In genomic region chr4:97465517-97465916, GRCm38 (mm10) we compare ENCODE assay signal across 19 mouse cellular contexts.
A peak's percentile ranks its signal among the peaks of the same experiment; 100 is the strongest.
DNase-seq lines count a peak whose midpoint lies in the region; ATAC-seq and TF ChIP-seq lines count a peak whose summit lies in the region.
"Had no signal": no experiment of that assay in that cellular context is flagged by ENCODE, and none has a peak within 500 bp of the region (broad histone marks: within the 10 kb centered on the region; RNA-seq: fewer than 3 reads in every experiment).

No protein-coding gene starts in this region.

- intact Hi-C loops in heart, postnatal 36 days (cut with DNase I): no loop called here

- no peak overlapping the region for H3K4me2 ChIP-seq in hindbrain, embryonic 12.5 days (replicated peaks)
- no peak overlapping the region for H3K4me2 ChIP-seq in hindbrain, postnatal 0 days (ENCODE audit: low read depth, low read length)
- H3K4me2 ChIP-seq in neural tube, embryonic 12.5 days (replicated peaks): no peak overlapping the region
- H3K4me2 ChIP-seq in intestine, postnatal 0 days (replicated peaks; ENCODE audit: low read depth): 0 out of 2 replicates have a peak overlapping the region, but pooled peaks have one; percentile 21
- H3K4me2 ChIP-seq: heart, embryonic 12.5 days; liver, embryonic 12.5 days had no signal

- ATAC-seq in hindbrain, embryonic 12.5 days (ENCODE audit: low FRiP score): peak; percentile 46
- no peak for ATAC-seq in hindbrain, postnatal 0 days
- ATAC-seq in neural tube, embryonic 12.5 days (ENCODE audit: low FRiP score, low read depth): peak; percentile 7
- ATAC-seq in intestine, postnatal 0 days: no peak
- ATAC-seq: liver, embryonic 12.5 days had no signal

- no peaks in the 10 kb centered on the region for H3K9me3 ChIP-seq in hindbrain, embryonic 12.5 days (replicated peaks)
- no peaks in the 10 kb centered on the region for H3K9me3 ChIP-seq in hindbrain, postnatal 0 days (ENCODE audit: low read length)
- no peaks in the 10 kb centered on the region for H3K9me3 ChIP-seq in neural tube, embryonic 12.5 days
- H3K9me3 ChIP-seq in intestine, postnatal 0 days (ENCODE audit: control insufficient read depth): no peaks in the 10 kb centered on the region
- H3K9me3 ChIP-seq: heart, embryonic 12.5 days; liver, embryonic 12.5 days had no signal

- H3K4me1 ChIP-seq in hindbrain, embryonic 12.5 days: peaks cover 9% of the 10 kb centered on the region
- H3K4me1 ChIP-seq in hindbrain, postnatal 0 days (ENCODE audit: insufficient read depth, low read length): 0 out of 2 replicates have a peak, but pooled peaks cover 3% of the 10 kb centered on the region
- peaks cover 7% of the 10 kb centered on the region for H3K4me1 ChIP-seq in neural tube, embryonic 12.5 days
- no peaks in the 10 kb centered on the region for H3K4me1 ChIP-seq in intestine, postnatal 0 days (replicated peaks; ENCODE audit: control insufficient read depth, insufficient read depth, low read length)
- H3K4me1 ChIP-seq: heart, embryonic 12.5 days; liver, embryonic 12.5 days had no signal

- H3K36me3 ChIP-seq in hindbrain, embryonic 12.5 days: no peaks in the 10 kb centered on the region
- no peaks in the 10 kb centered on the region for H3K36me3 ChIP-seq in hindbrain, postnatal 0 days (ENCODE audit: insufficient read depth, low read length)
- no peaks in the 10 kb centered on the region for H3K36me3 ChIP-seq in neural tube, embryonic 12.5 days
- no peaks in the 10 kb centered on the region for H3K36me3 ChIP-seq in intestine, postnatal 0 days (ENCODE audit: control insufficient read depth, insufficient read depth)
- H3K36me3 ChIP-seq: heart, embryonic 12.5 days; liver, embryonic 12.5 days had no signal

- DNase-seq in hindbrain, postnatal 0 days (ENCODE audit: low spot score): no peak
- DNase-seq in neural tube, embryonic 10.5 days (ENCODE audit: extremely low spot score, low spot score): no peak
- no peak for DNase-seq in heart, postnatal 36 days
- no peak for DNase-seq in cerebellum, adult 9-11 months
- DNase-seq: adrenal gland, postnatal 25 days; cerebellum, adult 11-12 months; cerebellum, postnatal 25 days; heart, postnatal 14 days; kidney, adult 11 months; lung, adult 2 months; spleen, adult 18-20 months; thymus, adult 18-20 months had no signal

- H3K27ac ChIP-seq in hindbrain, embryonic 12.5 days: peak overlapping the region; percentile 67
- no peak overlapping the region for H3K27ac ChIP-seq in hindbrain, postnatal 0 days
- no peak overlapping the region for H3K27ac ChIP-seq in neural tube, embryonic 12.5 days
- peak overlapping the region; percentile 4; the same call in 1 of the 2 replicates for H3K27ac ChIP-seq in intestine, postnatal 0 days (ENCODE audit: low read depth, low read length)
- H3K27ac ChIP-seq: kidney, postnatal 0 days; layer of hippocampus, adult 2 months; liver, embryonic 12.5 days had no signal

- no peak overlapping the region for H3K9ac ChIP-seq in hindbrain, embryonic 12.5 days
- no peak overlapping the region for H3K9ac ChIP-seq in hindbrain, postnatal 0 days (replicated peaks; ENCODE audit: low read length)
- H3K9ac ChIP-seq in neural tube, embryonic 12.5 days: no peak overlapping the region
- H3K9ac ChIP-seq in intestine, postnatal 0 days (ENCODE audit: low read depth, low read length): no peak overlapping the region
- H3K9ac ChIP-seq: heart, embryonic 12.5 days; liver, embryonic 12.5 days had no signal

- H3K27me3 ChIP-seq in hindbrain, embryonic 12.5 days: no peaks in the 10 kb centered on the region
- no peaks in the 10 kb centered on the region for H3K27me3 ChIP-seq in hindbrain, postnatal 0 days (ENCODE audit: insufficient read depth, low read length)
- no peaks in the 10 kb centered on the region for H3K27me3 ChIP-seq in neural tube, embryonic 12.5 days (replicated peaks)
- H3K27me3 ChIP-seq in intestine, postnatal 0 days (replicated peaks; ENCODE audit: control insufficient read depth, insufficient read depth, low read length): no peaks in the 10 kb centered on the region
- H3K27me3 ChIP-seq: heart, embryonic 12.5 days; liver, embryonic 12.5 days had no signal

- no peak for TF ChIP-seq CTCF in hindbrain, postnatal 0 days (IDR thresholded peaks at IDR 0.05; ENCODE audit: low read depth)
- no peak; the same call in 1 of the 2 replicates for TF ChIP-seq CTCF in intestine, postnatal 0 days (IDR thresholded peaks at IDR 0.05; ENCODE audit: low read depth)

- no peak overlapping the region for H3K4me3 ChIP-seq in hindbrain, embryonic 12.5 days
- H3K4me3 ChIP-seq in hindbrain, postnatal 0 days (ENCODE audit: low read length): no peak overlapping the region
- no peak overlapping the region for H3K4me3 ChIP-seq in neural tube, embryonic 12.5 days
- no peak overlapping the region for H3K4me3 ChIP-seq in intestine, postnatal 0 days (ENCODE audit: low read depth, low read length)
- H3K4me3 ChIP-seq: heart, embryonic 12.5 days; layer of hippocampus, adult 2 months; liver, embryonic 12.5 days had no signal

Comparison
In these comparisons a context has a peak if more than half of its experiments do, and no peak if none do; other contexts are left out.
1. ATAC-seq: peak in hindbrain, embryonic 12.5 days (single experiment) and neural tube, embryonic 12.5 days (single experiment); none in hindbrain, postnatal 0 days (single experiment) and intestine, postnatal 0 days (single experiment).
2. H3K27ac ChIP-seq: peak in hindbrain, embryonic 12.5 days (single experiment) and intestine, postnatal 0 days (single experiment); none in hindbrain, postnatal 0 days (single experiment) and neural tube, embryonic 12.5 days (single experiment).